Mouse (Mus musculus) kidney, adult 2 months (tissue): Measurements from ENCODE around the gene Traf3ip1.

Source experiments
- CTCF ChIP-seq: fragments of 200-500 bp; conservative IDR thresholded peaks from 2 replicates; pipeline ENCODE4 v1.5.1; 2011; ENCODE audit warnings: low read depth, mild to moderate bottlenecking, control low read depth, low read length, moderate library complexity, mixed read lengths; ENCODE audit not compliant: insufficient read depth, insufficient read length
- POLR2A ChIP-seq: fragments of 200-500 bp; IDR thresholded peaks from one replicate; pipeline ENCODE4 v1.6.1; 2011; ENCODE audit warnings: low read depth, low read length, control low read depth

- TF ChIP-seq POLR2A (no peak), CTCF (peak; percentile 67)
These were observed 79.8 kb downstream of the Traf3ip1 start for GRCm38 (mm10) chr1:91574208-91574607.
